17 mouse cellular contexts compared by ENCODE assay signal in the genomic region with DNA sequence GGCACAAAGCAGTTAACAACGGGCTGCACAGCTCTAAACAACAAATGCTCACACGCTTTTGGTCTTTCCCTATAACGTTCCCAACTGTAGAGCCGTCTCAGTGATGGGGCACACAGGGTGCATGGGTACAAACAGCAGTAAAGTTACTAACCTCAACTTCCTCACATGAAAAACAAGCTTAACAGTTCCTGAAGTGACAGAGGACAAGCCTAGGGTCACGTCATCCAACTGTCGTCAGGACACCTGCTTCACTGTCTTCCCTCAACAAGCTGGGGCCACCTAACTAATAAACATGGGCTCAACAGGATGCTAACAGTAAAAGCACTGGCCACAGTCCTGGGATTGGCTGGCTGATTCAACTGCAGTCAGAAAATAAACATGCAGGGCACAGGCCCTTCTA.
A peak's percentile ranks its signal among the peaks of the same experiment; 100 is the strongest.
DNase-seq lines count a peak whose midpoint lies in the region; ATAC-seq and TF ChIP-seq lines count a peak whose summit lies in the region.
"Had no signal": no experiment of that assay in that cellular context is flagged by ENCODE, and none has a peak within 500 bp of the region (broad histone marks: within the 10 kb centered on the region; RNA-seq: fewer than 3 reads in every experiment).

No protein-coding gene starts in this region.

- H3K27me3 ChIP-seq in liver, embryonic 14.5 days (ENCODE audit: control insufficient read depth, insufficient read depth, low read length) = no peaks in the 10 kb centered on the region
- H3K27me3 ChIP-seq in splenic B cell, adult 2 months (ENCODE audit: control insufficient read depth, insufficient read depth, low read length, poor library complexity, severe bottlenecking) = no peaks in the 10 kb centered on the region
- H3K27me3 ChIP-seq: embryonic facial prominence, embryonic 13.5 days; forebrain, embryonic 13.5 days; heart, embryonic 15.5 days; lung, embryonic 15.5 days; midbrain, embryonic 12.5 days had no signal

- WGBS in liver, embryonic 14.5 days (ENCODE audit: insufficient replicate concordance) = 39% methylated on average over 6 of the region's 6 CpGs

- H3K9ac ChIP-seq in liver, embryonic 14.5 days (replicated peaks) = no peak overlapping the region
- H3K9ac ChIP-seq: embryonic facial prominence, embryonic 13.5 days; forebrain, embryonic 13.5 days; heart, embryonic 15.5 days; lung, embryonic 15.5 days; midbrain, embryonic 12.5 days had no signal

- no peak for TF ChIP-seq EP300 in liver, embryonic 14.5 days (IDR thresholded peaks at IDR 0.05; ENCODE audit: low read depth)

- no peaks in the 10 kb centered on the region for H3K9me3 ChIP-seq in liver, embryonic 14.5 days (ENCODE audit: control insufficient read depth, low read length)
- H3K9me3 ChIP-seq: embryonic facial prominence, embryonic 13.5 days; forebrain, embryonic 13.5 days; heart, embryonic 15.5 days; lung, embryonic 15.5 days; midbrain, embryonic 12.5 days had no signal

- no peak overlapping the region for H3K4me3 ChIP-seq in liver, embryonic 14.5 days (ENCODE audit: insufficient read depth in 1 of 2, low read depth in 2 of 2, low read length in 2 of 2)
- H3K4me3 ChIP-seq: embryonic facial prominence, embryonic 13.5 days; forebrain, embryonic 13.5 days; heart, embryonic 15.5 days; layer of hippocampus, adult 2 months; lung, embryonic 15.5 days; midbrain, embryonic 12.5 days had no signal

- H3K4me1 ChIP-seq in liver, embryonic 14.5 days (replicated peaks; ENCODE audit: control insufficient read depth in 2 of 2, insufficient read depth in 2 of 2, low read length in 1 of 2) = peaks cover 17 to 19% of the 10 kb centered on the region in 2 experiments
- H3K4me1 ChIP-seq: embryonic facial prominence, embryonic 13.5 days; heart, embryonic 15.5 days; lung, embryonic 15.5 days; midbrain, embryonic 12.5 days had no signal

- peak overlapping the region; percentile 3; the same call in 1 of the 2 replicates for H3K27ac ChIP-seq in liver, embryonic 14.5 days
- H3K27ac ChIP-seq: embryonic facial prominence, embryonic 13.5 days; forebrain, embryonic 13.5 days; heart, embryonic 15.5 days; layer of hippocampus, adult 2 months; lung, embryonic 15.5 days; midbrain, embryonic 12.5 days had no signal

- H3K36me3 ChIP-seq in liver, embryonic 14.5 days (replicated peaks; ENCODE audit: control insufficient read depth, insufficient read depth, low read depth) = no peaks in the 10 kb centered on the region
- H3K36me3 ChIP-seq in splenic B cell, adult 2 months (ENCODE audit: control insufficient read depth, insufficient read depth, low read length, poor library complexity, severe bottlenecking) = no peaks in the 10 kb centered on the region
- H3K36me3 ChIP-seq: embryonic facial prominence, embryonic 13.5 days; heart, embryonic 15.5 days; lung, embryonic 15.5 days; midbrain, embryonic 12.5 days had no signal

- no peak for ATAC-seq in liver, embryonic 14.5 days (ENCODE audit: insufficient read depth)
- ATAC-seq: forebrain, embryonic 13.5 days; intestine, postnatal 0 days had no signal

- TF ChIP-seq CTCF in liver, embryonic 14.5 days (IDR thresholded peaks at IDR 0.05; ENCODE audit: low read depth) = no peak

- peak; percentile 53 to 61 for DNase-seq in B cell, adult 2 months
- peak; percentile 8 to 31 for DNase-seq in CD8-positive naive resting alpha-beta T cell, adult 2 months (ENCODE audit: low read depth in 2 of 2, low spot score in 2 of 2)
- DNase-seq in liver, embryonic 14.5 days (ENCODE audit: low read depth in 3 of 3, low spot score in 3 of 3) = no peak
- DNase-seq in splenic B cell, adult 2 months (ENCODE audit: low read depth, low spot score) = peak; percentile 62
- no peak for DNase-seq in right cerebral cortex, postnatal 10 days (ENCODE audit: low spot score in 2 of 2)
- no peak for DNase-seq in urinary bladder, postnatal 25 days (ENCODE audit: low spot score)
- no peak for DNase-seq in layer of hippocampus, adult 11-12 months (ENCODE audit: low spot score)
- DNase-seq: cerebellum, postnatal 10 days; gastrocnemius, postnatal 10 days; right cerebral cortex, postnatal 14 days had no signal

- H3K4me2 ChIP-seq in liver, embryonic 14.5 days (ENCODE audit: low read depth) = no peak overlapping the region
- H3K4me2 ChIP-seq: embryonic facial prominence, embryonic 13.5 days; forebrain, embryonic 13.5 days; heart, embryonic 15.5 days; lung, embryonic 15.5 days; midbrain, embryonic 12.5 days had no signal

Comparison
In these comparisons a context has a peak if more than half of its experiments do, and no peak if none do; other contexts are left out.
1. DNase-seq: peak in B cell, adult 2 months (2 of 2), CD8-positive naive resting alpha-beta T cell, adult 2 months (2 of 2) and splenic B cell, adult 2 months (single experiment); none in liver, embryonic 14.5 days (0 of 3), right cerebral cortex, postnatal 10 days (0 of 2), urinary bladder, postnatal 25 days (single experiment) and layer of hippocampus, adult 11-12 months (single experiment).